Mouse (Mus musculus) midbrain, embryonic 12.5 days (tissue): ENCODE measurements around the gene Nhp2. TPM values are rescaled to one million over a fixed set of nuclear protein-coding genes. Genes with fewer than 3 reads are reported as not detected.

Experiments used
- ATAC-seq: fragments of 200-750 bp; cut with Nextera tagmentation; 2 replicates; pipeline ENCODE4 v1.8.0; 2017; ENCODE audit warnings: low read depth, moderate TSS enrichment, moderate library complexity; ENCODE audit not compliant: low FRiP score
- H3K27ac ChIP-seq: fragments of 300-500 bp; sonication (generic); replicated peaks from 2 replicates; pipeline ENCODE4 v1.5.1; 2016; ENCODE audit warnings: mild to moderate bottlenecking
- H3K27me3 ChIP-seq: fragments of 300-500 bp; sonication (generic); 2 replicates; pipeline ENCODE4 v1.6.1; 2016; ENCODE audit warnings: mild to moderate bottlenecking
- H3K36me3 ChIP-seq: fragments of 300-500 bp; sonication (generic); 2 replicates; pipeline ENCODE4 v1.6.1; 2016
- H3K4me1 ChIP-seq: fragments of 300-500 bp; sonication (generic); 2 replicates; pipeline ENCODE4 v1.6.1; 2016
- H3K4me2 ChIP-seq: fragments of 300-500 bp; sonication (generic); replicated peaks from 2 replicates; pipeline ENCODE4 v1.6.1; 2016; ENCODE audit warnings: mild to moderate bottlenecking, moderate library complexity
- H3K4me3 ChIP-seq: fragments of 300-500 bp; sonication (generic); 2 replicates; pipeline ENCODE4 v1.5.1; 2016; ENCODE audit warnings: mild to moderate bottlenecking
- H3K9ac ChIP-seq: fragments of 300-500 bp; sonication (generic); replicated peaks from 2 replicates; pipeline ENCODE4 v1.6.1; 2016; ENCODE audit warnings: mild to moderate bottlenecking, moderate library complexity
- H3K9me3 ChIP-seq: fragments of 300-500 bp; sonication (generic); 2 replicates; pipeline ENCODE4 v1.6.1; 2016; ENCODE audit warnings: mild to moderate bottlenecking
- WGBS: fragments of 180-500 bp; shearing (Covaris S2); methylation state at CpG from one replicate; pipeline ENCODE4 v1.1.7; 2016; 5-methylcytosine and 5-hydroxymethylcytosine counted together
- polyA plus RNA-seq: library from polyadenylated mRNA; unstranded; fragments of >200 nt; fragmentation: Nextera tagmentation; extraction: Ambion mirVana; gene quantifications from 2 replicates; pipeline ENCODE4 v1.2.1, GENCODE M21; 2016

The Nhp2 gene
- polyA plus RNA-seq, 1 experiment from 2014 or later, result 128 TPM

GRCm38 (mm10) chr11:51590002-51590401 is 29.5 kb upstream of the Nhp2 start:
- H3K4me3 ChIP-seq, result no peak overlapping the region
- H3K4me1 ChIP-seq, result peaks cover 10% of the 10 kb centered on the region
- H3K4me2 ChIP-seq, result no peak overlapping the region
- H3K9ac ChIP-seq, result no peak overlapping the region
- no peaks in the 10 kb centered on the region for H3K9me3 ChIP-seq
- H3K27ac ChIP-seq, result no peak overlapping the region
- no peaks in the 10 kb centered on the region for H3K27me3 ChIP-seq
- ATAC-seq, result no peak
- H3K36me3 ChIP-seq, result peaks cover 85% of the 10 kb centered on the region

- H3K27ac ChIP-seq, result no peak overlapping the region
- H3K4me3 ChIP-seq, result no peak overlapping the region
- no peaks in the 10 kb centered on the region for H3K9me3 ChIP-seq
- WGBS, result 83% methylated on average over 7 of the region's 7 CpGs
- H3K9ac ChIP-seq, result no peak overlapping the region
- no peak for ATAC-seq
- no peak overlapping the region for H3K4me2 ChIP-seq
- no peaks in the 10 kb centered on the region for H3K27me3 ChIP-seq
- peaks cover 96% of the 10 kb centered on the region for H3K36me3 ChIP-seq
- H3K4me1 ChIP-seq, result no peaks in the 10 kb centered on the region
Observed at GRCm38 (mm10) chr11:51591168-51591567, 28.4 kb upstream of the Nhp2 start.

- WGBS, result 91% methylated on average over 7 of the region's 7 CpGs
- no peaks in the 10 kb centered on the region for H3K4me1 ChIP-seq
- ATAC-seq, result no peak
- no peak overlapping the region for H3K9ac ChIP-seq
- no peaks in the 10 kb centered on the region for H3K27me3 ChIP-seq
- no peak overlapping the region for H3K4me3 ChIP-seq
- peaks cover 96% of the 10 kb centered on the region for H3K36me3 ChIP-seq
- no peak overlapping the region for H3K27ac ChIP-seq
- H3K9me3 ChIP-seq, result no peaks in the 10 kb centered on the region
- H3K4me2 ChIP-seq, result no peak overlapping the region
Observed at GRCm38 (mm10) chr11:51591915-51592314, 27.6 kb upstream of the Nhp2 start.

GRCm38 (mm10) chr11:51593368-51593767 is 26.2 kb upstream of the Nhp2 start:
- Histone ChIP-seq H3K4me2 (no peak overlapping the region), H3K9me3 (no peaks in the 10 kb centered on the region), H3K27ac (no peak overlapping the region), H3K4me3 (no peak overlapping the region), H3K36me3 (peaks cover 96% of the 10 kb centered on the region), H3K9ac (no peak overlapping the region), H3K4me1 (no peaks in the 10 kb centered on the region), H3K27me3 (no peaks in the 10 kb centered on the region)
- ATAC-seq, result no peak
- 89% methylated on average over 4 of the region's 4 CpGs for WGBS

GRCm38 (mm10) chr11:51593849-51594248 is 25.7 kb upstream of the Nhp2 start:
- no peak for ATAC-seq
- Histone ChIP-seq H3K4me3 (no peak overlapping the region), H3K4me2 (no peak overlapping the region), H3K4me1 (no peaks in the 10 kb centered on the region), H3K36me3 (peaks cover 97% of the 10 kb centered on the region), H3K27me3 (no peaks in the 10 kb centered on the region), H3K9me3 (no peaks in the 10 kb centered on the region), H3K9ac (no peak overlapping the region), H3K27ac (no peak overlapping the region)
- WGBS, result 94% methylated on average over 6 of the region's 6 CpGs

GRCm38 (mm10) chr11:51594715-51595350 is 24.7 kb upstream of the Nhp2 start:
- no peak for ATAC-seq
- 84% methylated on average over 3 of the region's 3 CpGs for WGBS
- H3K9ac ChIP-seq, result no peak overlapping the region

GRCm38 (mm10) chr11:51595459-51596083 is 24.0 kb upstream of the Nhp2 start:
- no peak for ATAC-seq
- no peak overlapping the region for H3K4me2 ChIP-seq
- no peaks in the 10 kb centered on the region for H3K4me1 ChIP-seq
- no peak overlapping the region for H3K27ac ChIP-seq
- no peak overlapping the region for H3K4me3 ChIP-seq
- no peaks in the 10 kb centered on the region for H3K27me3 ChIP-seq
- peaks cover 97% of the 10 kb centered on the region for H3K36me3 ChIP-seq
- H3K9ac ChIP-seq, result no peak overlapping the region
- no peaks in the 10 kb centered on the region for H3K9me3 ChIP-seq
- WGBS, result 96% methylated on average over 1 of the region's 1 CpGs

More at GRCm38 (mm10) chr11:51594715-51595350, 24.7 kb upstream of the Nhp2 start:
- H3K9me3 ChIP-seq, result no peaks in the 10 kb centered on the region
- no peaks in the 10 kb centered on the region for H3K27me3 ChIP-seq
- no peak overlapping the region for H3K4me2 ChIP-seq
- H3K4me3 ChIP-seq, result no peak overlapping the region
- no peak overlapping the region for H3K27ac ChIP-seq
- H3K36me3 ChIP-seq, result peaks cover 97% of the 10 kb centered on the region
- H3K4me1 ChIP-seq, result no peaks in the 10 kb centered on the region

GRCm38 (mm10) chr11:51597553-51597952 is 22.0 kb upstream of the Nhp2 start:
- H3K36me3 ChIP-seq, result peaks cover 97% of the 10 kb centered on the region
- 92% methylated on average over 2 of the region's 2 CpGs for WGBS
- peak overlapping the region; percentile 8; the same call in 1 of the 2 replicates for H3K27ac ChIP-seq
- H3K9me3 ChIP-seq, result no peaks in the 10 kb centered on the region
- ATAC-seq, result no peak
- peaks cover 12% of the 10 kb centered on the region for H3K4me1 ChIP-seq
- no peak overlapping the region for H3K4me2 ChIP-seq
- no peak overlapping the region for H3K4me3 ChIP-seq
- no peak overlapping the region for H3K9ac ChIP-seq
- H3K27me3 ChIP-seq, result no peaks in the 10 kb centered on the region

- no peak overlapping the region for H3K27ac ChIP-seq
- 93% methylated on average over 3 of the region's 3 CpGs for WGBS
Observed at GRCm38 (mm10) chr11:51602253-51602652, 17.3 kb upstream of the Nhp2 start.

GRCm38 (mm10) chr11:51605602-51606446 is 13.7 kb upstream of the Nhp2 start:
- peak overlapping the region; percentile 93 for H3K27ac ChIP-seq
- no peaks in the 10 kb centered on the region for H3K9me3 ChIP-seq
- peak overlapping the region; percentile 100 for H3K9ac ChIP-seq
- peak overlapping the region; percentile 84 for H3K4me2 ChIP-seq
- under 1% methylated on average over 78 of the region's 81 CpGs for WGBS
- ATAC-seq, result peak; percentile 53
- peaks cover 42% of the 10 kb centered on the region for H3K4me1 ChIP-seq
- peak overlapping the region; percentile 95 for H3K4me3 ChIP-seq
- no peaks in the 10 kb centered on the region for H3K27me3 ChIP-seq
- H3K36me3 ChIP-seq, result peaks cover 46% of the 10 kb centered on the region

More at GRCm38 (mm10) chr11:51602253-51602652, 17.3 kb upstream of the Nhp2 start:
- 0 out of 2 replicates have a peak overlapping the region, but pooled peaks have one; percentile 17 for H3K9ac ChIP-seq
- H3K36me3 ChIP-seq, result peaks cover 82% of the 10 kb centered on the region
- no peak overlapping the region for H3K4me2 ChIP-seq
- no peak for ATAC-seq
- H3K4me1 ChIP-seq, result peaks cover 37% of the 10 kb centered on the region
- no peaks in the 10 kb centered on the region for H3K27me3 ChIP-seq
- H3K9me3 ChIP-seq, result no peaks in the 10 kb centered on the region
- peak overlapping the region; percentile 3; the same call in 1 of the 2 replicates for H3K4me3 ChIP-seq

GRCm38 (mm10) chr11:51606447-51607095 is 13.0 kb upstream of the Nhp2 start, which contains the start of gene Hnrnpab:
Hnrnpab (minus strand) TSS chr11:51606847.
- under 1% methylated on average over 91 of the region's 91 CpGs for WGBS

More at GRCm38 (mm10) chr11:51606447-51607095, 13.0 kb upstream of the Nhp2 start, which contains the start of gene Hnrnpab:
- Histone ChIP-seq H3K4me2 (peak within 1 kb of the TSS; percentile 84), H3K4me1 (peaks cover 40% of the 10 kb centered on the region), H3K9me3 (no peaks in the 10 kb centered on the region), H3K4me3 (peak within 1 kb of the TSS; percentile 95), H3K27me3 (no peaks in the 10 kb centered on the region), H3K36me3 (peaks cover 39% of the 10 kb centered on the region), H3K27ac (peak within 1 kb of the TSS; percentile 93), H3K9ac (peak within 1 kb of the TSS; percentile 100)
- ATAC-seq, result peak; percentile 97
